Mouse (Mus musculus): ENCODE measurements around the gene Nebl.

GRCm38 (mm10) chr2:17362181-17362580, 369.1 kb downstream of the Nebl start:
- no peak for TF ChIP-seq POLR2A (IDR thresholded peaks at IDR 0.05; ENCODE audit: low read depth, low read length)
- TF ChIP-seq CTCF (IDR thresholded peaks at IDR 0.05; ENCODE audit: extremely low read depth, insufficient read length, insufficient replicate concordance, low read depth, low read length): no peak

Data from small intestine, adult 2 months (tissue).